Comparison of ENCODE assay signal across 9 mouse cellular contexts in genomic region chr7:98102488-98102887, GRCm38 (mm10). TPM values are rescaled to one million over a fixed set of nuclear protein-coding genes. Genes with fewer than 3 reads are reported as not detected.
A peak's percentile ranks its signal among the peaks of the same experiment; 100 is the strongest.
DNase-seq lines count a peak whose midpoint lies in the region; ATAC-seq and TF ChIP-seq lines count a peak whose summit lies in the region.
"Had no signal": no experiment of that assay in that cellular context is flagged by ENCODE, and none has a peak within 500 bp of the region (broad histone marks: within the 10 kb centered on the region; RNA-seq: fewer than 3 reads in every experiment).

No protein-coding gene starts in this region.

- H3K36me3 ChIP-seq in forebrain, embryonic 12.5 days (replicated peaks): peaks cover 1% of the 10 kb centered on the region; the same call in 1 of the 2 replicates
- H3K36me3 ChIP-seq in limb, embryonic 11.5 days (ENCODE audit: control insufficient read depth, insufficient read depth, low read length): no peaks in the 10 kb centered on the region
- H3K36me3 ChIP-seq in neural tube, embryonic 15.5 days: peaks cover 2% of the 10 kb centered on the region

- intact Hi-C loops in left cerebral cortex, postnatal 10 days (cut with DNase I): no loop called here

- H3K27me3 ChIP-seq in forebrain, embryonic 12.5 days: no peaks in the 10 kb centered on the region
- no peaks in the 10 kb centered on the region for H3K27me3 ChIP-seq in limb, embryonic 11.5 days (ENCODE audit: control insufficient read depth, insufficient read depth, low read length)
- H3K27me3 ChIP-seq in neural tube, embryonic 15.5 days (replicated peaks): no peaks in the 10 kb centered on the region
- H3K27me3 ChIP-seq: Patski had no signal

- no peaks in the 10 kb centered on the region for H3K9me3 ChIP-seq in forebrain, embryonic 12.5 days
- no peaks in the 10 kb centered on the region for H3K9me3 ChIP-seq in limb, embryonic 11.5 days (ENCODE audit: control insufficient read depth, low read length)
- H3K9me3 ChIP-seq in neural tube, embryonic 15.5 days (replicated peaks): no peaks in the 10 kb centered on the region

- H3K27ac ChIP-seq in layer of hippocampus, adult 2 months: peak overlapping the region; percentile 78; the same call in 1 of the 2 replicates
- no peak overlapping the region for H3K27ac ChIP-seq in forebrain, embryonic 12.5 days
- H3K27ac ChIP-seq in limb, embryonic 11.5 days (replicated peaks; ENCODE audit: low read depth, low read length): no peak overlapping the region
- H3K27ac ChIP-seq in neural tube, embryonic 15.5 days (replicated peaks): peak overlapping the region; percentile 79; the same call in 1 of the 2 replicates

- H3K9ac ChIP-seq in forebrain, embryonic 12.5 days: peak overlapping the region; percentile 51; the same call in 1 of the 2 replicates
- H3K9ac ChIP-seq in limb, embryonic 11.5 days (ENCODE audit: low read length): peak overlapping the region; percentile 27
- peak overlapping the region; percentile 51; the same call in 1 of the 2 replicates for H3K9ac ChIP-seq in neural tube, embryonic 15.5 days (replicated peaks)

- peaks cover 9% of the 10 kb centered on the region for H3K4me1 ChIP-seq in forebrain, embryonic 12.5 days
- H3K4me1 ChIP-seq in limb, embryonic 11.5 days (ENCODE audit: control insufficient read depth, insufficient read depth, low read length): no peaks in the 10 kb centered on the region
- peaks cover 15% of the 10 kb centered on the region for H3K4me1 ChIP-seq in neural tube, embryonic 15.5 days

- TF ChIP-seq CTCF in layer of hippocampus, adult 2 months (conservative IDR thresholded peaks at IDR 0.05): no peak

- ATAC-seq in forebrain, embryonic 12.5 days (ENCODE audit: low FRiP score): peak; percentile 21
- no peak for ATAC-seq in limb, embryonic 11.5 days (ENCODE audit: insufficient number of reproducible peaks, low FRiP score, low TSS enrichment, low read depth)
- ATAC-seq in neural tube, embryonic 15.5 days (ENCODE audit: low FRiP score): peak; percentile 7; the same call in 1 of the 2 replicates
- ATAC-seq: Patski had no signal

- no peak overlapping the region for H3K4me3 ChIP-seq in layer of hippocampus, adult 2 months
- peak overlapping the region; percentile 30; the same call in 1 of the 2 replicates for H3K4me3 ChIP-seq in forebrain, embryonic 12.5 days (replicated peaks)
- no peak overlapping the region for H3K4me3 ChIP-seq in limb, embryonic 11.5 days (ENCODE audit: low read depth, low read length)
- H3K4me3 ChIP-seq in neural tube, embryonic 15.5 days (replicated peaks): 0 out of 2 replicates have a peak overlapping the region, but pooled peaks have one; percentile 28

- WGBS in forebrain, embryonic 12.5 days: 94% methylated on average over 11 of the region's 11 CpGs
- WGBS in limb, embryonic 11.5 days: 95% methylated on average over 11 of the region's 11 CpGs
- WGBS in neural tube, embryonic 15.5 days: 98% methylated on average over 11 of the region's 11 CpGs

- peak overlapping the region; percentile 51; the same call in 1 of the 2 replicates for H3K4me2 ChIP-seq in forebrain, embryonic 12.5 days
- peak overlapping the region; percentile 20; the same call in 1 of the 2 replicates for H3K4me2 ChIP-seq in limb, embryonic 11.5 days (ENCODE audit: low read depth, severe bottlenecking)
- peak overlapping the region; percentile 57 for H3K4me2 ChIP-seq in neural tube, embryonic 15.5 days

- no peak for DNase-seq in layer of hippocampus, adult 2 months (ENCODE audit: low spot score in 2 of 2)
- no peak for DNase-seq in layer of hippocampus, adult 11-12 months (ENCODE audit: low spot score)
- DNase-seq in limb, embryonic 11.5 days (ENCODE audit: low spot score): no peak
- DNase-seq in right cerebral cortex, postnatal 10 days (ENCODE audit: low spot score in 2 of 2): no peak
- DNase-seq in left cerebral cortex, postnatal 10 days (ENCODE audit: extremely low spot score in 1 of 2, low spot score in 2 of 2): no peak
- no peak for DNase-seq in left cerebral cortex, adult 8-10 months (ENCODE audit: low spot score in 2 of 2)

RNA-seq across cellular contexts. Expression of gene Myo7a, which starts 16.8 kb away (rescaled TPM):
- 10 to 100 TPM; 10.5 to 10.8 TPM for total RNA-seq in layer of hippocampus, adult 2 months (2021)
- polyA plus RNA-seq in forebrain, embryonic 12.5 days (2016; fragmentation: Nextera tagmentation; extraction: Ambion mirVana): 18.9 and 19.4 TPM in 2 replicates
- polyA plus RNA-seq in limb, embryonic 11.5 days (2014; fragmentation: Nextera tagmentation; extraction: Ambion mirVana): 14.0 and 15.7 TPM in 2 replicates
- 14.4 and 16.0 TPM in 2 replicates for polyA plus RNA-seq in neural tube, embryonic 15.5 days (2015; fragmentation: Nextera tagmentation; extraction: Ambion mirVana)
- 10 to 100 TPM; 16.5 to 16.7 TPM for total RNA-seq in left cerebral cortex, postnatal 10 days (2021)
- 10 to 100 TPM; 11.1 to 15.8 (median 14.0) TPM for total RNA-seq in left cerebral cortex, adult 8-10 months (2022)

RNA-seq across cellular contexts. Expression of gene Omp, which starts 42.8 kb away (rescaled TPM):
- total RNA-seq in layer of hippocampus, adult 2 months (2021): 1 to 10 TPM in 1 of 2 experiments, under 1 TPM in 1; 0.96 to 1.3 TPM
- polyA plus RNA-seq in forebrain, embryonic 12.5 days (2016; fragmentation: Nextera tagmentation; extraction: Ambion mirVana): 0.45 and 0.74 TPM in 2 replicates
- 0.14 and 0.20 TPM in 2 replicates for polyA plus RNA-seq in limb, embryonic 11.5 days (2014; fragmentation: Nextera tagmentation; extraction: Ambion mirVana)
- 0.81 and 0.91 TPM in 2 replicates for polyA plus RNA-seq in neural tube, embryonic 15.5 days (2015; fragmentation: Nextera tagmentation; extraction: Ambion mirVana)
- 1 to 10 TPM in 1 of 2 experiments, under 1 TPM in 1; 0.56 to 1.2 TPM for total RNA-seq in left cerebral cortex, postnatal 10 days (2021)
- total RNA-seq in left cerebral cortex, adult 8-10 months (2022): 1 to 10 TPM in 1 of 4 experiments, under 1 TPM in 3; 0.55 to 1.4 (median 0.73) TPM

Comparison
In these comparisons a context has a peak if more than half of its experiments do, and no peak if none do; other contexts are left out.
1. H3K27ac ChIP-seq: peak in layer of hippocampus, adult 2 months (single experiment) and neural tube, embryonic 15.5 days (single experiment); none in forebrain, embryonic 12.5 days (single experiment) and limb, embryonic 11.5 days (single experiment).
2. H3K4me3 ChIP-seq: peak in forebrain, embryonic 12.5 days (single experiment) and neural tube, embryonic 15.5 days (single experiment); none in layer of hippocampus, adult 2 months (single experiment) and limb, embryonic 11.5 days (single experiment).
3. Peak in every context shown above with its lines, with median percentiles within 50 percentile points of each other: H3K4me2 ChIP-seq and H3K9ac ChIP-seq.